Mouse (Mus musculus): ENCODE measurements around the gene Pabpc6. TPM values are rescaled to one million over a fixed set of nuclear protein-coding genes. Genes with fewer than 3 reads are reported as not detected.

Gene Pabpc6
- total RNA-seq, 2 experiments from 2014 or later: not detected

Other genes starting within 250 kb of the Pabpc6 start
- not detected in 2 replicates for gene Gm17728, start 247.7 kb downstream of the Pabpc6 start, total RNA-seq (2015)
- 0.68 TPM in 1 of 2 replicates, not detected in the other for gene Gm17728, start 247.7 kb downstream of the Pabpc6 start, total RNA-seq (2017)

Data from megakaryocyte progenitor cell, adult 5-6 weeks (primary cell).